Mouse (Mus musculus): ENCODE measurements around the gene Ppfia3. TPM values are rescaled to one million over a fixed set of nuclear protein-coding genes. Genes with fewer than 3 reads are reported as not detected.
A peak's percentile ranks its signal among the peaks of the same experiment; 100 is the strongest.

Gene Ppfia3
- 6.4 and 8.4 TPM in 2 replicates for polyA plus RNA-seq (2016; fragmentation: Nextera tagmentation; extraction: Ambion mirVana)

- H3K27me3 ChIP-seq = peaks cover 79% of the 10 kb centered on the region
- H3K4me3 ChIP-seq (replicated peaks) = peak within 1 kb of the TSS; percentile 66
- no peak within 1 kb of the TSS for H3K27ac ChIP-seq
- H3K4me2 ChIP-seq = peak within 1 kb of the TSS; percentile 95
- H3K4me1 ChIP-seq (replicated peaks) = peaks cover 36% of the 10 kb centered on the region
- H3K9ac ChIP-seq (replicated peaks) = peak within 1 kb of the TSS; percentile 74
- H3K36me3 ChIP-seq = no peaks in the 10 kb centered on the region
- H3K9me3 ChIP-seq = no peaks in the 10 kb centered on the region
- WGBS = under 1% methylated on average over 26 of the region's 26 CpGs
- ATAC-seq (ENCODE audit: insufficient number of reproducible peaks, insufficient read depth, low FRiP score, low TSS enrichment, low read depth) = 0 out of 2 replicates have a peak, but pooled peaks have one; percentile 7
Observed at GRCm38 (mm10) chr7:45366652-45367019, at the start of gene Ppfia3. Gene Ppfia3 (minus strand): TSS chr7:45367019.

DNA sequence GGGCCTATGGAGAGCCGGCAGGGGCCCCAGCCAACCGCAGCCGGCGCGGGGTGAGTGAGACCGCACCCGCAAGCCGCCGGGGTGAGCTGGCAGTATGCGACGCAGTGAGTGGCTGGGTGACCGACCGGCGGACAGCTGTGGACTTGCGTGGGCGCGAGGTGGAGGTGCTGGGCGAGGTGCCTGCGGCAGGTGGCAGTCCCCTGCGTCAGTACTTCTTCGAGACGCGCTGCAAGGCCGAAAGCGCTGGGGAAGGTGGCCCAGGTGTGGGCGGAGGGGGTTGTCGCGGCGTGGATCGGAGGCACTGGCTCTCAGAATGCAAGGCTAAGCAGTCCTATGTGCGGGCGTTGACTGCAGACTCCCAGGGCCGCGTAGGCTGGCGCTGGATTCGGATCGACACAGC, 48.8 kb upstream of the Ppfia3 start:
- peaks cover 46% of the 10 kb centered on the region for H3K4me1 ChIP-seq (replicated peaks)
- no peak overlapping the region for H3K9ac ChIP-seq (replicated peaks)
- WGBS = 14% methylated on average over 37 of the region's 37 CpGs
- H3K9me3 ChIP-seq = no peaks in the 10 kb centered on the region
- peaks cover 1% of the 10 kb centered on the region; the same call in 1 of the 2 replicates for H3K36me3 ChIP-seq
- H3K27me3 ChIP-seq = peaks cover 99% of the 10 kb centered on the region
- peak overlapping the region; percentile 36 for H3K4me2 ChIP-seq
- H3K27ac ChIP-seq = no peak overlapping the region
- no peak for ATAC-seq (ENCODE audit: insufficient number of reproducible peaks, insufficient read depth, low FRiP score, low TSS enrichment, low read depth)
- peak overlapping the region; percentile 21 for H3K4me3 ChIP-seq (replicated peaks)

GRCm38 (mm10) chr7:45414740-45415224, 48.0 kb upstream of the Ppfia3 start:
- Histone ChIP-seq H3K9ac (replicated peaks) (no peak overlapping the region), H3K4me3 (replicated peaks) (0 out of 2 replicates have a peak overlapping the region, but pooled peaks have one; percentile 58), H3K4me2 (peak overlapping the region; percentile 84; the same call in 1 of the 2 replicates), H3K27me3 (peaks cover 99% of the 10 kb centered on the region), H3K27ac (no peak overlapping the region), H3K36me3 (no peaks in the 10 kb centered on the region), H3K4me1 (replicated peaks) (peaks cover 38% of the 10 kb centered on the region), H3K9me3 (no peaks in the 10 kb centered on the region)
- WGBS = 42% methylated on average over 12 of the region's 12 CpGs
- no peak for ATAC-seq (ENCODE audit: insufficient number of reproducible peaks, insufficient read depth, low FRiP score, low TSS enrichment, low read depth)

DNA sequence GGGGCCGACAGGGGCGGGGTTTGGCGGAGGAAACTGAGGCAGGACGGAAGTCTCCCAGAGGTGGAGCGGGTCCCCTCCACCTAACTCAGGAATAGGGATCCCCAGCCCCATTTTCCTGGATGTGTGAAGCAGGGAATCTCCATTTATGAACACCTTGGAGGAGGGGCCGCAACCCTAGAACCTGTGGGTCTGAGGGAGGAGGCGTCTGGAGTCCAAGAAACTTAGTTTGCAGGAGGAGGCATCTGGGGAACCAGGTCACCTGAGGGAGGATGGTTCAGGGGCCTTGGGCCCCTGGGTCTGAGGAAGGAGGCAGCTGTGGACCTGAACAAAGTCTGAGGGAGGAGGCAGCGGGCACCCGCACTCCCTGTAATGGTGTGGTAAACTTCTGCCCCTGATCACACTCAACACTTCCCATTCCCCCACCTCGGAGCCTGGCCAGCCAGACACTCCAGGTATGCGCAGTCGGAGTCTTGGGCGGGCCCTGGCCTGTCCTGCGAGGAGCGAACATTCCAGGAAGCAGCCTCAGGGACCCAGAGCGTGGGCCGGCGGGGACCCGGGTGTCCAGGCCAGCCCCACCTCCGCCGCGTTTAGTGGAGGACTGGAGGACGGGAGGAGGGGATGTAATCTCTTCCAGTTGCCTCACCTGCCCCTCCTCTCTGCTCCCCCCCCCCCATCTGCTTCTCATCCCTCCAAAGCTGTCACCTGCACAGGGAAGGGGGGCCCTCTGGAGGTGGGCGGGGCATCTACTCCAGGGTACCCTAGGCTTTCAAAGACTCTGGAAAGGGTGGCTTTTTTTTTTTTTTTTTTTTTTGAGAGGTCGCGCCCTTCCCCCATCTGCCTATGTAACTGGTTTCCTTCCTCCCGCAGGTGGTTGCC, 47.3 kb upstream of the Ppfia3 start:
- 0 out of 2 replicates have a peak, but pooled peaks have one; percentile 7 for ATAC-seq (ENCODE audit: insufficient number of reproducible peaks, insufficient read depth, low FRiP score, low TSS enrichment, low read depth)
- peak overlapping the region; percentile 84 for H3K4me2 ChIP-seq
- no peaks in the 10 kb centered on the region for H3K36me3 ChIP-seq
- H3K4me1 ChIP-seq (replicated peaks) = peaks cover 36% of the 10 kb centered on the region
- peak overlapping the region; percentile 58 for H3K4me3 ChIP-seq (replicated peaks)
- no peaks in the 10 kb centered on the region for H3K9me3 ChIP-seq
- WGBS = under 1% methylated on average over 27 of the region's 27 CpGs
- peak overlapping the region; percentile 68 for H3K9ac ChIP-seq (replicated peaks)
- H3K27me3 ChIP-seq = peaks cover 99% of the 10 kb centered on the region
- peak overlapping the region; percentile 41; the same call in 1 of the 2 replicates for H3K27ac ChIP-seq

DNA sequence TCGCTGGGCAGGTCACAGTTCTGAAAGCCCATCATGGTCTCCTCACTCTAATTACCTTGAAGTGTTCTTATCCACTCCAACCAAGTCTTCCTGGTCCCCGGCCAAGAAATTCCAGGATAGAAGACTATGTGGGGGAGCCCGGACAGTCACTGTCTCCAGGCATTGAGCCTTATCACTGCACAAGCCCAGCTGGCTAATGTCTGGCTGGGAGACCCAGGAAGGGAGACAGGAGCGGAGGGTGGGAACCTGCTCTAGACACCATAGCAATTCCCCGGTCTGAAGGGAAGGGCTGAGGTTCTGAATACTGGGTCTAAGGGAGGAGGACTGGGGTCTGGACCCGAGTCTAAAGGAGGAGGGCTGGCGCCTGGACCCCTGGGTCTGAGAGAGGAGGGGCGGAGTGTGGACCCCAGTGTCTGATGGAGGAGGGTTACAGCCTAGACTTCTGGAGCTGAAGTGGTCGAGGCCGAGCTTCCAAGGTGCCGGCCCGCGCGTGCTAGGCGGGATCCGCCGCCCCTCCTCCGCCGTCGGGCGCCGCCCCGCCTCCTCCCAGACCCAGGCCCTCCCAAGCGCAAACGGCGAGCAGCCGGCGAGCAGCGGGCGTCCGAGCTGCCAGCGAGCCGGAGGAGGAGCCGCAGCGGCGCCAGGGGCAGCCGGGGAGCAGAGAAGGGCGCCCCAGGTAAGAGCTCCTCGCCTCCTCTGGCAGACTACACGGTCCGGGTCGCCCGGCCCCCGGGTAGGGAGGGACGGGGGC, 46.5 kb upstream of the Ppfia3 start, which contains the start of gene Ntf5:
TSS of gene Ntf5 (plus strand) at position 583 of the 751 bp plus-strand sequence.
- Histone ChIP-seq H3K9me3 (no peaks in the 10 kb centered on the region), H3K9ac (replicated peaks) (peak within 1 kb of the TSS; percentile 68), H3K4me3 (replicated peaks) (peak within 1 kb of the TSS; percentile 58), H3K4me2 (peak within 1 kb of the TSS; percentile 84), H3K36me3 (no peaks in the 10 kb centered on the region), H3K27ac (peak within 1 kb of the TSS; percentile 41; the same call in 1 of the 2 replicates), H3K27me3 (peaks cover 99% of the 10 kb centered on the region), H3K4me1 (replicated peaks) (peaks cover 34% of the 10 kb centered on the region)
- 2% methylated on average over 42 of the region's 45 CpGs for WGBS
- peak; percentile 47 for ATAC-seq (ENCODE audit: insufficient number of reproducible peaks, insufficient read depth, low FRiP score, low TSS enrichment, low read depth)

DNA sequence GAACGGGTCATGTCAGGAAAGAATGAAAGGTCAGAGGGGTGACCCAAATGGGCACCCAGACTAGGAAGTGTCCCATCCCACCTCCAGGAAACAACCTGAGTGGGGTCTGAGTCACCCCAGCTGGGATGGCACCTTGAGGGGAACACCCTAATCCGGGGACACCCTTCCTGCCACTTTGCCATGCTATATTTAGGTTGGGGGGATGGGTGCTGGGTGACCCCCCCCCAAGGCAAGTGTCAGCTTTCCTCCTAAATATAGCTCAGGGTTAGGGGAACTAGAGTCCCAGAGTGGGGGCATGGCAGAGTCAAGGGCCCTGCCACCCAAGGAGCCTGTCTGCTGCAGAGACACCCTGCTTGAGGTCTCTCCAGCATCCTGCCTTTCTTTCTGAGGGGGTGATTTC, 45.6 kb upstream of the Ppfia3 start:
- 82% methylated on average over 2 of the region's 2 CpGs for WGBS
- H3K4me2 ChIP-seq = no peak overlapping the region
- 0 out of 2 replicates have a peak, but pooled peaks cover under 1% of the 10 kb centered on the region for H3K9me3 ChIP-seq
- peaks cover 25% of the 10 kb centered on the region for H3K4me1 ChIP-seq (replicated peaks)
- H3K4me3 ChIP-seq (replicated peaks) = no peak overlapping the region
- no peak for ATAC-seq (ENCODE audit: insufficient number of reproducible peaks, insufficient read depth, low FRiP score, low TSS enrichment, low read depth)
- H3K36me3 ChIP-seq = no peaks in the 10 kb centered on the region
- no peak overlapping the region for H3K9ac ChIP-seq (replicated peaks)
- H3K27me3 ChIP-seq = peaks cover 99% of the 10 kb centered on the region
- H3K27ac ChIP-seq = no peak overlapping the region

- no peak overlapping the region for H3K4me3 ChIP-seq (replicated peaks)
- 80% methylated on average over 8 of the region's 8 CpGs for WGBS
- peaks cover 98% of the 10 kb centered on the region for H3K27me3 ChIP-seq
- no peak overlapping the region for H3K9ac ChIP-seq (replicated peaks)
- no peaks in the 10 kb centered on the region for H3K36me3 ChIP-seq
- 0 out of 2 replicates have a peak, but pooled peaks cover 5% of the 10 kb centered on the region for H3K9me3 ChIP-seq
- H3K27ac ChIP-seq = no peak overlapping the region
- no peak overlapping the region for H3K4me2 ChIP-seq
- H3K4me1 ChIP-seq (replicated peaks) = peaks cover 25% of the 10 kb centered on the region
- ATAC-seq (ENCODE audit: insufficient number of reproducible peaks, insufficient read depth, low FRiP score, low TSS enrichment, low read depth) = no peak
Observed at GRCm38 (mm10) chr7:45409497-45410163, 42.8 kb upstream of the Ppfia3 start.

DNA sequence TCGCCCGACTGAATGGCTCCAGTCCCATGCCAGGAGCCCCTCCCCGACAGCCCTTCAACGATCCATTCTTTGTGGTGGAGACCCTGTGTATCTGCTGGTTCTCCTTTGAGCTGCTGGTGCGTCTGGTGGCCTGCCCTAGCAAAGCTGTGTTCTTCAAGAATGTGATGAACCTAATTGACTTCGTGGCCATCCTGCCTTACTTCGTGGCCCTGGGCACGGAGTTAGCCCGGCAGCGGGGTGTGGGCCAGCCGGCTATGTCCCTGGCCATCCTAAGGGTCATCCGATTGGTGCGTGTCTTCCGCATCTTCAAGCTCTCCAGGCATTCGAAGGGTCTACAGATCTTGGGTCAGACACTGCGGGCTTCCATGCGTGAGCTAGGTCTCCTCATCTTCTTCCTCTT, 42.1 kb upstream of the Ppfia3 start:
- Histone ChIP-seq H3K4me3 (replicated peaks) (no peak overlapping the region), H3K36me3 (no peaks in the 10 kb centered on the region), H3K27ac (no peak overlapping the region), H3K4me1 (replicated peaks) (peaks cover 19% of the 10 kb centered on the region), H3K27me3 (peaks cover 92% of the 10 kb centered on the region), H3K4me2 (no peak overlapping the region), H3K9ac (replicated peaks) (no peak overlapping the region), H3K9me3 (0 out of 2 replicates have a peak, but pooled peaks cover 5% of the 10 kb centered on the region)
- WGBS = 86% methylated on average over 17 of the region's 17 CpGs
- ATAC-seq (ENCODE audit: insufficient number of reproducible peaks, insufficient read depth, low FRiP score, low TSS enrichment, low read depth) = no peak

- Histone ChIP-seq H3K9ac (replicated peaks) (no peak overlapping the region), H3K4me3 (replicated peaks) (no peak overlapping the region), H3K27ac (no peak overlapping the region), H3K4me1 (replicated peaks) (peaks cover 13% of the 10 kb centered on the region), H3K4me2 (no peak overlapping the region), H3K36me3 (no peaks in the 10 kb centered on the region), H3K27me3 (peaks cover 86% of the 10 kb centered on the region), H3K9me3 (0 out of 2 replicates have a peak, but pooled peaks cover 5% of the 10 kb centered on the region)
- 72% methylated on average over 7 of the region's 7 CpGs for WGBS
- no peak for ATAC-seq (ENCODE audit: insufficient number of reproducible peaks, insufficient read depth, low FRiP score, low TSS enrichment, low read depth)
Observed at GRCm38 (mm10) chr7:45408351-45408750, 41.5 kb upstream of the Ppfia3 start.

DNA sequence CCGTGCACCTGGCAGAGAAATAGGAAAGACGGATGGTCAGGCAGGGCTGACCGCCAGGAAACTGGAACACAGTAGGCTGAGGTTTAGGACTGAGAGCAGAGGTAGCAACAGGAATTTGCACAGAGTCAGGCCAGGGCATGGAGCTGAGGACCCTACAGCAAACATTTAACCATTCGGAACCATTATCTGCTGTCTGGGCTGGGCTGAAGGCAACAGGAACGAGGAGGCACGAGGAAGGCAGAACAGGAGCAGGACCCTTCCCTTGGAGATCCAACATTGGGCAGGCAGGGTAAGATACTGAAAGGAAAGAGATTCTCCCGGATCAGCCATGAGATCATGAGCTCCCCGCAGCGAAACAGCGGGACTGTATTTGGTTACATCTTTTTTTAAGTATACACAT, 41.0 kb upstream of the Ppfia3 start:
- Histone ChIP-seq H3K27ac (no peak overlapping the region), H3K4me2 (no peak overlapping the region), H3K9me3 (0 out of 2 replicates have a peak, but pooled peaks cover 5% of the 10 kb centered on the region), H3K9ac (replicated peaks) (no peak overlapping the region), H3K4me3 (replicated peaks) (no peak overlapping the region), H3K4me1 (replicated peaks) (peaks cover 9% of the 10 kb centered on the region; the same call in 1 of the 2 replicates), H3K36me3 (no peaks in the 10 kb centered on the region), H3K27me3 (peaks cover 80% of the 10 kb centered on the region)
- ATAC-seq (ENCODE audit: insufficient number of reproducible peaks, insufficient read depth, low FRiP score, low TSS enrichment, low read depth) = no peak
- WGBS = 82% methylated on average over 10 of the region's 10 CpGs
